Mouse (Mus musculus) layer of hippocampus, postnatal 14 days (tissue): ENCODE measurements around the gene Heyl. TPM values are rescaled to one million over a fixed set of nuclear protein-coding genes. Genes with fewer than 3 reads are reported as not detected.
A peak's percentile ranks its signal among the peaks of the same experiment; 100 is the strongest.

ENCODE experiments used
- DNase-seq, 2 experiments: peaks; one replicate each; pipeline ENCODE4 v3.0.0; 2021 to 2022; ENCODE audit warnings: low spot score in 2 of 2, mixed read lengths in 1 of 2
- total RNA-seq, 2 experiments: library from RNA; stranded (reverse); gene quantifications; 2 replicates each; pipeline ENCODE4 v1.2.3; 2021

The Heyl gene
- total RNA-seq, 2 experiments from 2014 or later: 6.7 to 7.7 TPM

DNA sequence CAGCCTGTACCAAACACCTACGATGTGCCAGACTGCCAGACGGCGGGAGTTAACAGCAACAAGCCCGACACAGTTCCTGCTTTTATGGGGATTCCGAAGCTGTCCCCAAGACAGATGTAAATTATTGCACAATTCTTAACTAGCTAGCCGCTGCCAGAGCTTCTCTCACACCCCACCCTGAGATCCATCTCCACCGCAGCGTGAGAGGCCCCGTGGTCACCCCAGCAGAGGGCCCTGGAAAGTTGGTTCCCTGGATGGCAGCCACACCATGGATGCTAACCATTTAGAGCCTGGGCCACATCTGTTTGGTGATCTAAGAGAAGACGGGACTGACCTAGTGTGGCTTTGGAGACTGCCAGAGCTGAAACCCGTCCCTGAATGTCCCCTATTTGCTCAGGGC, 4.2 kb upstream of the Heyl start:
- no peak for DNase-seq

DNA sequence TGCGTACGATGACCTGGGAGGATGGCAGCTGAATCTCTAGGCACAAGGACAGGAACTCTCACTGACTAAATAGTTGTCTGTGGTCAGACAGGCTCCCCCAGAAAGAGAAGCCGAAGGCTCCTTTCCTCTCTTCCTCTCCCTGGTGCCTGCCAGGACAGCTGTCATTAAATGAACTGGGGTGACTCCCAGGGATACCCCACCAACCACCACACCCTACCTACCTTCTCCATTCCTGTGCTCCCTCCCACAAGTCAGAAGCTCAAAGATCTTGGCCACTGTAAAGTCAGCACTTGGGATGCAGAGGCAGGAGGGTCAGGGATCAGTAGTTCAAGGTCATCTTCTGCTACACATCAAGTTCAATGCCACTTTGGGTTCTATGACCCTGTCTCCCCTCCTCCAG, 515 bp upstream of the Heyl start:
- DNase-seq: no peak

DNA sequence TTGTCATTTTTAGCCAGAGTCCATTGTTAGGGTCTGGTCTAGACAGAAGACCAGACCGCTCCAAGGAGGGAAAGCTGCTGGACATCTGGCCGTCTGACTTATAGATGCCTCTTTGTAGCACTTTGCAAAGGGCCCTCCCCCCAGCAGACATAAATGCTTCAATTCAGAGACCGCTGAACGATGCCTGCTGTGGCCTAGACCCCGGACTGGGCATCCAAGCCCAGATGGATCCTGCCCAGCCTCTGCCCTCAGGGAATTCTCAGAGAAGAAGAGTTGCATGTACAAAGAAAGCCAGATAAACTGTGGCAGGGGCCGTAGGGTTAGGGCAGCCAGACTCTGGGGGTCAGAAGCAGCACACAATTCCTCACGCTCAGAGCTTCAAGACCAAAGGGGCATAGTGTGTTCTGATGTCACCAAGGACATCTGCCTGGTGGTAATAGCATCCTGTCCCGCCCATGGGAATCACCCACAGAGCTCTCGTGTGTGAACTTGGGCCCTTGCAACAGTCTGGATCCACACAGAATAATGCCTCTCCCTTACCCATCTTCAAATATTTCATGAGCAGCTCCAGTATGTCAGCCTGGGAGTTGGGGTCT, 2.6 kb downstream of the Heyl start:
- no peak for DNase-seq

DNA sequence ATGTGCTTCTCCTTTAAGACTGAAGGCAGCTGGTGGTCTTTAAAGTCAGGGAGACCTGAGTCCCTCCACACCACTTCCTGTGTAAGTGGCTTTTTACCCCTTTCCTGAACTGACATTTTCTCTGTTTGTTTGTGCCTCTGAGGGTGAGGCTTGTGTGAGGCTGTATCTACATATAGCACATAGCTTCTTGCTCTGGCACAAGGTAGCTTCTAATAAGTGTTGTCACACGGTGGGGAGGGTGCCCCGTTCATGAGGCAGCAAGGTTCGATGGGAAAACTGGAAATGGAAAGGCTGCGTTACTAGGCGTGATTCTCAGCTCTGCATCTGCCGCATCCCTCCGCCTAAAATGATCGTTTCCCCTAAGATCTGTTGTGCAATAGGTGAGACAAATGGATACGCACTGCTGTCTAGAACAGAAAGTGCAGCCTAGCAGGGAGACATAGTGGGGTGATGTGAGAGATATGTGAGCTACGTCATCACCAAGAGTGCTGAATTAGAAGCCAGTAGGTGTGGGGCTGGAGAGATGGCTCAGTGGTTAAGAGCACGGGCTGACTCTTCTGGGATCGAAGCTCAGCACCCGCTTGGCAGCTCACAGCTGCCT, 3.2 kb downstream of the Heyl start:
- no peak for DNase-seq

DNA sequence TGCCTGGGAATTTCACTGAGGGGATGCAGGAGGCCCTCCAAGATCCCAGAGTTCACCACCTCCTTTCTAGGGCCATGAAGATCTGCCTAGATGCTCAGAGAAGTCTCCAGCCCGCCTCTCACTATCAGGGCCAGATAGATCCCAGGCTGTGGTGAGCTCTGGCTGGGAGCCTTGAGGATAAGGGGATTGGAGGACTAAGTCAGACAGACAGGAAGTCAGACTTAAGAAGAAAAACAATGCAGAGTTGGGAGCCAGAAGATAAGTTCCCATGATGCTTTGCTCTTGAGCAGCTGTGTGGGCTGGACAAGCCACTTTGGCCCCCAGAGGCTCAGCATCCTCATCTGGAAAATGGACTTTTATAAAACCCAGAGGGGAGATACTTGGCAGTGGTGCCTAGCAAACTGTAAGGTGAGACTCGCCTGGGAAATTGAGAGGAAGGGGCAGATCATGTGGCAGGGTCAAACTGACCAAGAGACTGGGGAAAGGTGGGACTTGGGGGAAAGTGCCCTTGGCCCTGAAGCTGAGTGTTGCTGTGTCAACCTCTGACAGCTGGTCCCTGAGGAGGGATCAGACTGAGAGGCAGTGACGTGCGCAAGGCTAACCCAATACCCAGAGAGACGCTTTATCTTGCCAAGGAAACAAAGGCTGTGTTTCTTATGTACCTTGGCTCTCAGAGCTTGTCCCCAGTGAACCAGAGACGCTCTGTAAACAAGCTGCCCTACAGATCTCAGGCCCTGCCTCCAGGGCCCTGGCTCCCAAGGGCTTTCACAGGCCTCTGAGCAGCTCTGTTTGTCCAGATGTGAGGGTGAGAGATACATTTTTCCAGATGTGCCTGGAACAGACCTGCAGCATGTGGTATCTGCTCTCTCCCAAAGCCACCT, 4.3 kb downstream of the Heyl start:
- no peak for DNase-seq

DNA sequence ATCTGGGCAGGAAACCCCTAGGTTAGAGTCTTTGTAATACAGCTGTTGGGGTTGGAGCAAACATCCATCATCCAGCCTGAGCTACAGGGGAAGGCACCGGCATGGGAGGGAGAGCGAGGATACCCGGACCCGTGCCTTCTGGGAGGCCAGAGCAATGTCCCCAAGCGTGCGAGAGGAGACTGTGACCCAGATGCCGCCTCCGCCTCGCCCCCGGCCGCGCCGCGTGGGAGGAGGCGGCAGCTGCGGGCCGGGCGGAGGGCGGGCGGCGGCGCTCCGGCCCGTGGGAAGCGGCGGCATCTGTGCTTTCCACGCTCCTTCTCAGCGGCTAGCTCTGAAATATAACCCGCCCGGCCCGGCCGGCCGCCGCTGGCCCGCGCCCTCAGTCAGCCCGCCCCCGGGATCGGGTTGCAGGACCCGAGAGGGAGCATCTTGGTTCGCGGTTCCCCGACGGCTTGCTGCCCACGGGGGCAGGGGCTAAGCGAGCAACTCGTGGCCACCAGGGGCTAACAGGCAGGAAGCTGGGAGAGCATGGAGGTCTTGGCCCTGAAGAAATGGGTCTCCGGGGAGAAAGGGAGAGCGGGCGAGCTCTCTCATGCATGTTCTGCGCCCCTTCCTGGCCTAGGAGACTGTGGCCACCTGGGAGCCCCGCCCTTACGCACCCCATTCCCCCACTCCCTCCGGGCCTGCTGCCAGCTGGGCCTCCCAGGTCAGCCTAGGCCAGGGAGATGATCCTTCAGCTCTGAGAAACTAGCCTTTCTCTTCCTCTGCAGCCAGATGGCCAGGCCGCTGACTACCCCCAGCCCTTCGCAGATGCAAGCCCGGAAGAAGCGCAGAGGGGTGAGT, 6.2 kb downstream of the Heyl start:
- no peak for DNase-seq

DNA sequence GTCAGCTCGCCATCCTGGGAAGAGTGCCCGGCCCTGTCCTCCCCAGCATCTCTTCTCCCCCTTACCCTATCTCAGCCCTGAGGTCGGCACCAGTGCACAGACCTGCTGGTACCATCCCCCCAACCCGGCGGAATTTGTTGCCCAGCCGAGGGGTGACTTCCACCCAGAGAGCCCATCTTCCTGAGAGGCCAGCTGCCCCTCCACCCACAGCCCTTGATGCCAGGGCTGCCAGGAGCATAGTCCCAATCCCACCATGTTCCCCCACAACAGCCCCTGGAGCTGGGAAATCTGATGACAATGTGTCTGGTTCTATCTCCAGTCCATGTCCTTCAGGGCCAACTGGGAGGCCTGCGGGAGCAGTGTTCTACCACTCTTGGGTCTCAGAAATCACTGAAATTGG, 12.9 kb downstream of the Heyl start:
- DNase-seq: no peak

DNA sequence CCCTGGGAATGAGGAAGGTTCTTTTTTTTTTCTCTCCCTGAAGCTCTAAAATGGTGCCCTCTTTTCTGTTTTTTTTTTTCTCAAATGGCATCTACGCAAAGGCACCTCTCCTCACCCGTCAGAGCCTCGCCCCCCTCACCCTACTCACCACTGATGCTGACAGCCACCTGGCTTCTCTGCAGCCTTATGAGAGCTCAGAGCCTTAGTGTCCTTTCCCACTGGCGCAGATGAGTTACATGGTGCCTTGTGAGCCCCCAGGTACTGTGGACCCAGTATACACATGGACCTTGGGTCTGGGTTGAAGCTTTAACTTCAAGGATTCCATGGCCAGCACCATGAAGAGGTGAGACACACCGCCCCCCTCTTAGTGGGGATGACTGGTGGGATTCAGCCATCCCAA, 13.3 kb downstream of the Heyl start:
- DNase-seq: no peak

DNA sequence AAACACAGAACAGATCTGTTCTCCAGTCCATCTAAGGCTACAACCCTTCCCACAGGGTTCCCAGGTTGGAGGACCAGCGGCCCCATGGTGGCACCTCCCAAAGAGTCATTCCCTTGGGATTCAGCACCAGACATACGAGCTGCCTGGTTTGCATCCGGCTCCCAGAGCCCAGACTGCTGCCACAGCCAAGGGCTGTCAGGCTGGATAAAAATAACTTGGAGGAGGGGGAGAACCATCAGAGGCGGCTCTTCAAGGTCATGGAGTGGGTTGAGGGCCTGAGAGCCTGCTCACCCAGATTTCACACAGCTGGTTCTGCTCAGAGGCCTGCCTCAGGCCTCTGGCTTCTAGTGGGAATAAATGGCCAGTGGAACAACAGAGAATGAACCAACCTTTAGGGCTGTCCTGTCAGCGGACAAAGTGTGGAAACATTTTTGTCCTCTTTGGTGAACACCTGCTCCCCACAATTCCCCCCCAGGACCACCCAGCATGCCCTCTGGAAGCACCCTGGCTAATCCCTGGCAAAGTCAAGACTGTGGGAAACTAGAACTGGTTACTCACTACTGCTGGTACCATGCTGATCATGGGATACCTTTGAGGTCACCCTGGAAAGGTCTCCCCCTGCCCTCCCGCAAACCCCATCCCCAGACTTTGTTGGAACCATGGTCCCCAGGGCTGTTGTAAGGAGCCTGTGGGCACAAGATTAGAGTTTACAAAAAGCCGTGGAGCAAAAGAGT, 14.0 kb downstream of the Heyl start:
- DNase-seq: no peak

DNA sequence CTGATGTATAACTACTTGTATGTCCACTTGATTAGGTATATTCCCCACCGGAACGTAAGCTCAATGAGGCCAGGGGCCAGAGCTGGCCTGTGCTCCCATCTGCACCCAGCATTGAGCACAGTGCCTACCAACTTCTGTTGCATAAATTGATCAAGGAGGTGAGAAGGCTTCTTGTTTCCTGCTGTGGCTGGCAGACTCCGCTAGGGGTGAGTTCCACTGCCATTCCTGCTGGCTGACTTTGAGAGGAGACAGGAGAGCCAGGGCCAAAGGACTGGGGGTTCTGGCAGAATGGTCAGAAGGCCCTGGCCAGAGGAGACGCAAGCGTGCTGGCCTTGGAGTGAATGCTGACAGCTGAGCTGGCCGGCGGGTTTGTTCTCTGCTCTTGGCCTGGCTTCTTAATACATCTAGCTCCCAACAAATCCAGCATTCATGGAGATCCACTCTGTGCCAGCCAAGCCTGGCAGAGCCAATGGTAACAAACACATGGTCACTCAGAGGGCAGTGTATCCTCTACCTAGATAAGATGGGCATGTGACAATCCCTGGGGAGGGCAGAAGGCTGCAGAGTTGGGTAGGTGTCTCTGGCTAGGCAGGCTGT, 15.7 kb downstream of the Heyl start:
- DNase-seq: peak; percentile 68 to 90

DNA sequence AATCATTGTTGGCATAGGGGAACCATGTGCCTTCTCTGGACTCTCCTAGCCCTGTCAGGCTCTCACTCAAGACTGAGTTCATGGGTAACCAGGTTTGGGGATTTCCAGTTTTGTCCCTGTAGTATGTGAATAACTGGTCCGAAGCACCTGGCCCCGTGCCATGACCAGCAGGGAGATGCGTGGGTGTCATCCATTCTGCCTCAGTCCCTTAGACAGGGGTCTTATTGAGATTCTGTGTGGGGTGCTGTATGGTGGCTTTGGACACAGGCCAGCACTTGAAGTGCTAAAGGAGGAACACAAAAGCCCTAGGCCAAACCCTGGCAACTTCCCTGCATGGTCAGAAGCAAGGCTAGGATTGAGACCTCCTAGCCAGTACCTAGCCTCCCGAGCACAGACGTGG, 18.9 kb downstream of the Heyl start:
- peak in 1 of 2 experiments; percentile 37 for DNase-seq

DNA sequence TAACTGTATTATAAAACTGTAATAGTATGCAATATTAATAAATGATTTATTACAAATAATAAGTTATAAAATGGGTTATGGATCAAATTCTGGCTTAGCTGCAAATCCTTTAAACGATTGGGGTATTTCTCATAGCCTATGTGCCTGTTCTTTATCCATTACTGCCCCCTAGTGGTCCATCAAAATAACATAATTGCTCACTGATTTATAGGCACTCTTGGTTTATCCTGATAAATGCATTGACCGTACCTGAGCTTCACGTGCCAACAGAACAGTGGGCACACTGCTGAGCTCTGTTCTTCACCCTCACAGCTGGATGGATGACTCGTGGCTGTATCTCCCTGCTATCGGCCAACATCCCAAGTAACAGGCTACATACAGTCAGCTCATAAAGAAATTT, 21.3 kb downstream of the Heyl start:
- peak in 1 of 2 experiments; percentile 77 for DNase-seq

DNA sequence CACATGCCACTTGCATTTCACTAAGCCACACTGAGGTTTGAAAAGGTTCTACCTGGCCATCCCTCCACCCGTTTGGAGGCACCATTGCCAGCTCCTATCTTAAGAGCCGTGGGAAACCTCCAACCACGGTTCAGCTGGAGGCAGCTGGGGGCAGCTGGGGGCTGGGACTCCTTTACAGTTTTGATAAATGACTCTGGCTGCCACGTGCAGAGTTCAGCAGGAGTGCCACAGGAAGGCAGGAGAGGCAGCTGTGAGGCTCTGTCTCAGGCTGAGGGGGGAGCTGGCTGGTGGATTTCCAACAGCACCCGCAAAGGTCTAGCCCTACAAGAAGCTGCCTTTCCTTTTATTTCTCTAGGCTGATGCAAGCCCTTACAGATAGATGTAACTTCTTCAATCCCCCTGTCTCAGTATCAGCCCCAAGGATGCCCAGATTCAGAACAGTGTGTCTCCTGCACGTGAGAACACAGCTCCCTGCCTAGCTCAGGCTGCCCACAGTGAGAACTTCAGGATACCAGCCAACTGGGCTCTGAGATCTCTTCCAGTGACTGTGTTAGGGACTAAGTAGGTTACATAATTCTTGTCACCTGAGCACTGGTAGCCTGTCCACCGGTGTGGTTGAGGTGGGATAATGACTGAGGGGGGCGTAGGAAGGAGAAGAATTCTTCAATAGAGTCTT, 26.9 kb downstream of the Heyl start:
- no peak for DNase-seq

DNA sequence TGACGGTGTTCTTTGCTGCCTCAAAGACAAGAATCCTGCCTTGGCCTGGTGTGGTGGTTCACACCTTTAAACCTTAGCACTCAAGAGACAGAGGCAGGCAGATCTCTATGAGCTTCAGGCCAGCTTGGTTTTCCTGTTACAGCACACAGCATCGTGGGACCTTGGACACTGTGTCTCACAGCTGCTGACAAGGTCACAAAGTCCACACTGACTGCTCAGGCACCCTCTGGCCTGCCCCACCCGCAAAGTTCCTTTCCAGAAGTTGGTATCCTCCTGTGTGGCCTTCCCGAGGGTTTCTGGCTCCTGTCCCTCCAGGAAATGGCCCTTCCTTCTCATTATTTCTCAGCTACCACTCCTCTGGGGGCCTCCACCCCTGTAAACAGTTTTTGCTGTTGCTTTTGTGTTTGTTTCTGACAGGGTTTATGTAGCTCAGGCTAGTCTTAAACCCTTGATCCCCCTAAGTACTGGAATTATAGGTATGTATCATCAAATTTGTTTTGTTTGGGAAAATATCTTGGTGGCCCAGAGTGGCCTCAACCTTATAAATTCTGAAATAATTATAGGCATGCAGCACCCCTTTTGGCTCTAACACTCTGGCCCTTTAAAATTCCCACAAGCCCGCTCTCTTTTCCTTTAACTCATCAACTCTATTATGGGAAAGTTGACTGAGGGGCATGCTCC, 28.5 kb downstream of the Heyl start, which contains the start of gene Pabpc4:
Gene Pabpc4, plus strand, starts transcription at position 631 of the 681 bp plus-strand sequence.
- DNase-seq: no peak

DNA sequence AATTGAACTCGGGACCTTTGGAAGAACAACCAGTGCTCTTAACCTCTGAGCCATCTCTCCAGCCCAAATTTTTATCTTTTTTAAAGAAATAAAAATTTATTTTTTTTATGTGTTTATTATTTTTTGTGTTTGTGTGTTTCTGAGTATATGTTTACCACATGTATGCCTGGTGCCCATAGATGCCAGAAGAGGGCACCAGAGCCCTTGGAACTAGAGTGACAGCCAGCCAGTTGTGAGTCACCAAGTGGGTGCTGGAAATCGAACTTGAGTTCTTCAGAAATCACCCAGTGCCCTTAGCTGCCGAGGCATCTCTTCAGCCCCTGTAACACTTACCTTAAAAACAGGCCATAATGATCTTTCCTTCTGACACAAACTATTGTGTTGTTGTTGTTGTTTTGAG, 37.7 kb downstream of the Heyl start:
- DNase-seq: no peak

DNA sequence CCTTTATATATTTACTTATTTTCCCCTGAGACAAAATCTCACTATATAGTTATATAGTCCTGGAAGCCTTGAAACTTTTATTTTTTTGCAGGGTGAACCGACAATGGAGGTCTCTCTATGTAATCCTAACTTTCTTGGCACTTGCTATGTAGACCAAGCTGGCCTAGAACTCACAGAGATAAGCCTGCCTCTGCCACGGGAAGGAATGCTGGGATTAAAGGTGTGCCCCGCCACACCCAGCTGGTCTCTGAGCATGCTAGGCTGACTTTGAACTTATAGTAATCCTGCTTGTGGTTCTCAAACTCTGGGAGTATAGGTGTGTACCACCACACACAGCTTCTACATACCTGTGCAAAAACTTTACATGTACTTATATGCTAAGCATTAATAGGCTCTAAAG, 46.8 kb downstream of the Heyl start:
- no peak for DNase-seq

DNA sequence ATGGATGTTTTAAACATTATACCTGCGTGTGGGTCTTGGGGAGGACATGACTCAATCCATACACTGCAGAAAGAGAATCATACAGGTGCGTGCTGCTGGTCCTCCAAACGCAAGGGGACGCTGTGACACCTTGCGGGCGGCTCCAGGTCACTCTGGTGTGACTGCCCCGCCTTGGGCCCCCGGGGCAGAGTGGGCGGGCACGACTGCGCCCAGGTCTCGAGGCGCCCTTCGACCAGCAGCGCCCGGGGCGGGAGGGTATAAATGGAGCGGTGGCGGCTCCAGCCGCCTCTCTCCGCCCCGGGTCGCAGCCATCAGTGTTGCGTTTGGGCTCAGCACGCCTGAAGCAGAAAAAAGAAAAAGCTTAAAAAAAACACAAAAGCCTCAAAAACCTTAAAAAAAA, 49.1 kb downstream of the Heyl start:
- peak; percentile 77 to 85 for DNase-seq

DNA sequence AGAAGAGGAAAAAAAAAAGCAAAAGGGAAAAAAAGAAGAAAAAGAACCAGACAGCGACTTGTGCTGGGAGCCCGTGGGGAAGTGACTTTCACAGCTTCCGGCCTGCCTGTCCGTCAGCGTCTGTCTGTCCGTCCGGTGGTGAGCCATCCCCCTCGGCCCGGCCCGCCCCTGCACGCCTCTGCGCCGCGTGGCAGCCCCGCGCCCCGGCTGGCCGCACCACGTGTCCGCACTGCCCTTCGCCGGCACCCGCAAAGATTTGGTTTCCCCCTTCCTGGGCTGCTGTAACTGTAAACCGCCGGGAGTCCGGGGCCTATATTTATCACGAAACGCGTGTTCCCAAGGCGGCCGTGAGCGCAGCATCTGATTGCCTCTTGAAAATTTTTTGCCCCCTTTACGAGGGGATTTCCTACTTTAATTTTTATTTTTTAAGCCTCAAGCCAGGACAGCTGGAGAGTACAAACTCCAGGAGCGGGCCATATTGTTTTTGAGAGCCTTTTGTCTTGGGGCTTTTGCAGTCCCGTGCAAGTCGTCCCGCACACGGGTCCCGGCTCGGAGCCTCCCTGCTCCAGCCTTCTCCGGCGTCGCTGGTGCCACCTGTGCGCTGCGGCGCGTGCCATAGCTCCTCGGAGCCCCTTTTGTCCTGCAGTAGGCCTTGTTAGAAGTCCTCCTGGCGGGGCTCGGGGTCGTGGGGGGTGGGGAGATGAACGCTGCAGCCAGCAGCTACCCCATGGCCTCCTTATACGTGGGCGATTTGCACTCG, 49.7 kb downstream of the Heyl start:
- peak in 1 of 2 experiments; percentile 25 for DNase-seq
